Mouse (Mus musculus): ENCODE measurements around the gene Dgkz. TPM values are rescaled to one million over a fixed set of nuclear protein-coding genes. Genes with fewer than 3 reads are reported as not detected.

The Dgkz gene
- polyA plus RNA-seq (2015; fragmentation: Illumina TruSeq; extraction: RNeasy Lipid Tissue Mini Kit (QIAGEN cat#74804); ENCODE audit: insufficient read depth, low replicate concordance), result 106 TPM

GRCm38 (mm10) chr2:91975581-91976541, at the start of gene Dgkz:
Gene Dgkz (minus strand): TSS chr2:91975864.

DNA sequence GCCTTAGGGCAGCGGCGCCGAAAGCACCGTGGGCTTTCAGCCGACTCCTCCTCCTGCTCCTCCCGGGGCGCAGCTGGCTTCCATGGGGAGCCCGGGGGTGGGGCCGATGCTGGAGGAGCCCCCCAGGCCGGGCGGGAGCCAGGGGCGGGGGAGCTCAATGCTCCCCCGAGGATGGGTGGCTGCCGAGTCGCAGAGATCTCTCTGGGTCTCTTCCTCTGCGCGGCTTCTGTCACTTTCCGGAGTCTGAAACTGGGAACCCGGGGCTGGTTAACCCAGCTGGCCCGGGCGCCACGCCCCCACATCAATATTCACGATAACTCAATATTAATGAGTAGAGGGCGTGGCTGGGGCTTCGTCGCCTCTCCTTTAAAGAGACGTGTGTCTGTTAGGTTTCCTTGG, 48.6 kb upstream of the Dgkz start, which contains the start of gene Creb3l1:
Creb3l1 (minus strand) TSS at position 229 of the 399 bp plus-strand sequence.

GRCm38 (mm10) chr2:91945483-91945882, 30.2 kb downstream of the Dgkz start, which contains the start of gene Gm9821:
Gene Gm9821 (plus strand): TSS chr2:91945703.

DNA sequence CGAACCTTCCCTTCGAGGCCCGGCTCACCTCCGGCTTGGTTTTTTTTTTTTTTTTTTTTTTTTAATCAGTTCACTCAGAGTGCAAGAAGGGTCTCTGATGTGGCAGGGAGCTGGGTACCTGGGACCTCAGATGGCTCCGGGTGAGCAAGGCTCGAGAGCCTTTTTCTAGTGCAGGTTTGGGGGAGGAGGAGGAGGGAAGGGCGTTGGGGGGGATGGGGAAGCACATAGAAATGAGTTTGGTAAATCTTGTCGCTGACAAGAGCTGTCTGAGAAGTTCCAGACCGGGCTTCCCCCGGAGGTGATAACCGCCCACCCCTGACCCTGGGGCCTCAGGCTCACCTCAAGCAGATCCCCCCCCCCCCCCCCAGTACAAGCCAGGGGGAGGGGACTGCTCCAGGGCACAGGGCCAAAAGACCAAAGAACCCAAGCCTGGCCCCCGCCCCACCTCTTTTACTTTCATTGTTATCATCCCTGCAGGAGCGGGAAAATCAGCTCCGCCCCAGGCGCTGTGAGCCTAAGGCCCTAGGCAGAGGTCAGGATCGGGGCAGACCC, 43.4 kb downstream of the Dgkz start, which contains the start of gene Mdk:
Mdk (minus strand) TSS at position 138 of the 552 bp plus-strand sequence.

GRCm38 (mm10) chr2:91926949-91927348, 48.7 kb downstream of the Dgkz start, which contains the start of gene Chrm4:
Gene Chrm4 (plus strand): TSS chr2:91927249.

Other genes starting within 250 kb of the Dgkz start
- gene Ambra1, start 245.7 kb downstream of the Dgkz start, polyA plus RNA-seq (2015; fragmentation: Illumina TruSeq; extraction: RNeasy Lipid Tissue Mini Kit (QIAGEN cat#74804); ENCODE audit: insufficient read depth, low replicate concordance), result 22.7 TPM
- gene Chrm4, start 48.6 kb downstream of the Dgkz start, polyA plus RNA-seq (2015; fragmentation: Illumina TruSeq; extraction: RNeasy Lipid Tissue Mini Kit (QIAGEN cat#74804); ENCODE audit: insufficient read depth, low replicate concordance), result not detected
- gene Mdk, start 43.6 kb downstream of the Dgkz start, polyA plus RNA-seq (2015; fragmentation: Illumina TruSeq; extraction: RNeasy Lipid Tissue Mini Kit (QIAGEN cat#74804); ENCODE audit: insufficient read depth, low replicate concordance), result 3.0 TPM
- not detected for gene Gm9821, start 30.2 kb downstream of the Dgkz start, polyA plus RNA-seq (2015; fragmentation: Illumina TruSeq; extraction: RNeasy Lipid Tissue Mini Kit (QIAGEN cat#74804); ENCODE audit: insufficient read depth, low replicate concordance)
- 2.8 TPM for gene Creb3l1, start 48.6 kb upstream of the Dgkz start, polyA plus RNA-seq (2015; fragmentation: Illumina TruSeq; extraction: RNeasy Lipid Tissue Mini Kit (QIAGEN cat#74804); ENCODE audit: insufficient read depth, low replicate concordance)
- gene Phf21a, start 117.3 kb upstream of the Dgkz start, polyA plus RNA-seq (2015; fragmentation: Illumina TruSeq; extraction: RNeasy Lipid Tissue Mini Kit (QIAGEN cat#74804); ENCODE audit: insufficient read depth, low replicate concordance), result 93.3 TPM

All from spleen, adult 10 weeks (tissue).